Mouse (Mus musculus): ENCODE results near the gene Col4a2. TPM values are rescaled to one million over a fixed set of nuclear protein-coding genes. Genes with fewer than 3 reads are reported as not detected.
A peak's percentile ranks its signal among the peaks of the same experiment; 100 is the strongest.

The Col4a2 gene
- polyA plus RNA-seq, 1 experiment: 8.4 TPM

- H3K27ac ChIP-seq (ENCODE audit: control insufficient read depth, insufficient read depth, low read depth, low read length): no peak overlapping the region
- H3K36me3 ChIP-seq (ENCODE audit: control insufficient read depth, insufficient read depth, low read length): no peaks in the 10 kb centered on the region
- no peaks in the 10 kb centered on the region for H3K27me3 ChIP-seq (ENCODE audit: control insufficient read depth, insufficient read depth, low read length)
- no peak overlapping the region for H3K4me3 ChIP-seq (ENCODE audit: control insufficient read depth, low read depth, low read length)
- peaks cover 2% of the 10 kb centered on the region; the same call in 1 of the 2 replicates for H3K4me1 ChIP-seq (ENCODE audit: control insufficient read depth, insufficient read depth, low read length)
- no peak for TF ChIP-seq CTCF (IDR thresholded peaks at IDR 0.05; ENCODE audit: control insufficient read depth, insufficient read depth, insufficient replicate concordance, low read depth, low read length)
- TF ChIP-seq POLR2A (IDR thresholded peaks at IDR 0.05; ENCODE audit: control insufficient read depth, low read depth, low read length): no peak
Observed at GRCm38 (mm10) chr8:11357921-11358436, 45.4 kb downstream of the Col4a2 start.

- H3K27me3 ChIP-seq (ENCODE audit: control insufficient read depth, insufficient read depth, low read length): no peaks in the 10 kb centered on the region
- H3K4me1 ChIP-seq (ENCODE audit: control insufficient read depth, insufficient read depth, low read length): peaks cover 2% of the 10 kb centered on the region; the same call in 1 of the 2 replicates
- TF ChIP-seq POLR2A (IDR thresholded peaks at IDR 0.05; ENCODE audit: control insufficient read depth, low read depth, low read length) (no peak), CTCF (IDR thresholded peaks at IDR 0.05; ENCODE audit: control insufficient read depth, insufficient read depth, insufficient replicate concordance, low read depth, low read length) (no peak)
- no peak overlapping the region for H3K27ac ChIP-seq (ENCODE audit: control insufficient read depth, insufficient read depth, low read depth, low read length)
- H3K4me3 ChIP-seq (ENCODE audit: control insufficient read depth, low read depth, low read length): no peak overlapping the region
- no peaks in the 10 kb centered on the region for H3K36me3 ChIP-seq (ENCODE audit: control insufficient read depth, insufficient read depth, low read length)
Observed at GRCm38 (mm10) chr8:11359846-11360245, 47.2 kb downstream of the Col4a2 start.

- Histone ChIP-seq H3K4me3 (ENCODE audit: control insufficient read depth, low read depth, low read length) (no peak overlapping the region), H3K4me1 (ENCODE audit: control insufficient read depth, insufficient read depth, low read length) (peaks cover 2% of the 10 kb centered on the region; the same call in 1 of the 2 replicates), H3K27ac (ENCODE audit: control insufficient read depth, insufficient read depth, low read depth, low read length) (no peak overlapping the region; the same call in 1 of the 2 replicates), H3K36me3 (ENCODE audit: control insufficient read depth, insufficient read depth, low read length) (no peaks in the 10 kb centered on the region), H3K27me3 (ENCODE audit: control insufficient read depth, insufficient read depth, low read length) (no peaks in the 10 kb centered on the region)
- TF ChIP-seq POLR2A (IDR thresholded peaks at IDR 0.05; ENCODE audit: control insufficient read depth, low read depth, low read length) (no peak), CTCF (IDR thresholded peaks at IDR 0.05; ENCODE audit: control insufficient read depth, insufficient read depth, insufficient replicate concordance, low read depth, low read length) (no peak)
Observed at GRCm38 (mm10) chr8:11361546-11362277, 49.1 kb downstream of the Col4a2 start.

GRCm38 (mm10) chr8:11362278-11363214 lies 49.9 kb downstream of the Col4a2 start:
- Histone ChIP-seq H3K4me1 (ENCODE audit: control insufficient read depth, insufficient read depth, low read length) (peaks cover 2% of the 10 kb centered on the region; the same call in 1 of the 2 replicates), H3K4me3 (ENCODE audit: control insufficient read depth, low read depth, low read length) (no peak overlapping the region)
- TF ChIP-seq CTCF (IDR thresholded peaks at IDR 0.05; ENCODE audit: control insufficient read depth, insufficient read depth, insufficient replicate concordance, low read depth, low read length) (no peak), POLR2A (IDR thresholded peaks at IDR 0.05; ENCODE audit: control insufficient read depth, low read depth, low read length) (no peak)

GRCm38 (mm10) chr8:11363340-11364126 lies 50.9 kb downstream of the Col4a2 start:
- TF ChIP-seq POLR2A (IDR thresholded peaks at IDR 0.05; ENCODE audit: control insufficient read depth, low read depth, low read length) (no peak), CTCF (IDR thresholded peaks at IDR 0.05; ENCODE audit: control insufficient read depth, insufficient read depth, insufficient replicate concordance, low read depth, low read length) (no peak)
- no peaks in the 10 kb centered on the region for H3K27me3 ChIP-seq (ENCODE audit: control insufficient read depth, insufficient read depth, low read length)
- H3K27ac ChIP-seq (ENCODE audit: control insufficient read depth, insufficient read depth, low read depth, low read length): no peak overlapping the region
- H3K36me3 ChIP-seq (ENCODE audit: control insufficient read depth, insufficient read depth, low read length): no peaks in the 10 kb centered on the region
- H3K4me3 ChIP-seq (ENCODE audit: control insufficient read depth, low read depth, low read length): no peak overlapping the region
- peaks cover 2% of the 10 kb centered on the region; the same call in 1 of the 2 replicates for H3K4me1 ChIP-seq (ENCODE audit: control insufficient read depth, insufficient read depth, low read length)

More at GRCm38 (mm10) chr8:11362278-11363214, 49.9 kb downstream of the Col4a2 start:
- Histone ChIP-seq H3K27ac (ENCODE audit: control insufficient read depth, insufficient read depth, low read depth, low read length) (no peak overlapping the region; the same call in 1 of the 2 replicates), H3K36me3 (ENCODE audit: control insufficient read depth, insufficient read depth, low read length) (no peaks in the 10 kb centered on the region), H3K27me3 (ENCODE audit: control insufficient read depth, insufficient read depth, low read length) (no peaks in the 10 kb centered on the region)

GRCm38 (mm10) chr8:11366251-11366650 lies 53.6 kb downstream of the Col4a2 start:
- Histone ChIP-seq H3K4me1 (ENCODE audit: control insufficient read depth, insufficient read depth, low read length) (peaks cover 2% of the 10 kb centered on the region; the same call in 1 of the 2 replicates), H3K4me3 (ENCODE audit: control insufficient read depth, low read depth, low read length) (no peak overlapping the region), H3K36me3 (ENCODE audit: control insufficient read depth, insufficient read depth, low read length) (no peaks in the 10 kb centered on the region), H3K27me3 (ENCODE audit: control insufficient read depth, insufficient read depth, low read length) (no peaks in the 10 kb centered on the region), H3K27ac (ENCODE audit: control insufficient read depth, insufficient read depth, low read depth, low read length) (peak overlapping the region; percentile 52)
- no peak for TF ChIP-seq POLR2A (IDR thresholded peaks at IDR 0.05; ENCODE audit: control insufficient read depth, low read depth, low read length)
- no peak for TF ChIP-seq CTCF (IDR thresholded peaks at IDR 0.05; ENCODE audit: control insufficient read depth, insufficient read depth, insufficient replicate concordance, low read depth, low read length)
